Mouse (Mus musculus) erythroblast, embryonic 14.5 days (primary cell): ENCODE measurements around the gene Lrrc8a.

Source experiments
- GATA1 ChIP-seq: IDR thresholded peaks from 2 replicates; pipeline ENCODE4 v1.6.1; 2012; ENCODE audit warnings: low read length, inconsistent platforms, mixed read lengths
- TAL1 ChIP-seq: IDR thresholded peaks from 3 replicates; pipeline ENCODE4 v1.6.1; 2012; ENCODE audit warnings: low read length, inconsistent platforms, mixed read lengths

GRCm38 (mm10) chr2:30200388-30200925, 37.1 kb upstream of the Lrrc8a start:
- TF ChIP-seq TAL1 (no peak), GATA1 (no peak)
